Mouse (Mus musculus) neural tube, embryonic 11.5 days (tissue): ENCODE measurements around the gene Aifm2. TPM values are rescaled to one million over a fixed set of nuclear protein-coding genes. Genes with fewer than 3 reads are reported as not detected.

ENCODE experiments used
- ATAC-seq: fragments of 200-750 bp; cut with Nextera tagmentation; 2 replicates; pipeline ENCODE4 v1.8.0; 2017; ENCODE audit warnings: moderate number of reproducible peaks, mild to moderate bottlenecking, moderate TSS enrichment, moderate library complexity; ENCODE audit not compliant: insufficient read depth, low FRiP score, low TSS enrichment
- DNase-seq: peaks from one replicate; pipeline ENCODE4 v3.0.0-alpha.2; 2015; ENCODE audit warnings: low spot score
- H3K27ac ChIP-seq: fragments of 300-500 bp; sonication (generic); 2 replicates; pipeline ENCODE4 v1.5.1; 2014; ENCODE audit warnings: low read depth, mild to moderate bottlenecking, low read length
- H3K27me3 ChIP-seq: fragments of 300-500 bp; sonication (generic); 2 replicates; pipeline ENCODE4 v1.6.1; 2014; ENCODE audit warnings: mild to moderate bottlenecking, low read length, mixed read lengths; ENCODE audit not compliant: control insufficient read depth, insufficient read depth
- H3K36me3 ChIP-seq: fragments of 300-500 bp; sonication (generic); 2 replicates; pipeline ENCODE4 v1.6.1; 2014; ENCODE audit warnings: mild to moderate bottlenecking, low read length, moderate library complexity, mixed read lengths; ENCODE audit not compliant: control insufficient read depth, insufficient read depth
- H3K4me1 ChIP-seq: fragments of 300-500 bp; sonication (generic); 2 replicates; pipeline ENCODE4 v1.6.1; 2014; ENCODE audit warnings: low read length, mixed read lengths; ENCODE audit not compliant: control insufficient read depth, insufficient read depth
- H3K4me2 ChIP-seq: fragments of 300-500 bp; sonication (generic); 2 replicates; pipeline ENCODE4 v1.6.1; 2014; ENCODE audit warnings: low read depth, mild to moderate bottlenecking, moderate library complexity
- H3K4me3 ChIP-seq: fragments of 300-500 bp; sonication (generic); 2 replicates; pipeline ENCODE4 v1.5.1; 2014; ENCODE audit warnings: low read depth, low read length
- H3K9ac ChIP-seq: fragments of 300-500 bp; sonication (generic); 2 replicates; pipeline ENCODE4 v1.6.1; 2014; ENCODE audit warnings: mild to moderate bottlenecking, low read length
- H3K9me3 ChIP-seq: fragments of 300-500 bp; sonication (generic); 2 replicates; pipeline ENCODE4 v1.6.1; 2016; ENCODE audit warnings: low read length; ENCODE audit not compliant: control insufficient read depth
- WGBS: fragments of 180-500 bp; shearing (Covaris S2); extraction: QIAGEN DNeasy Blood & Tissue Kit; methylation state at CpG from one replicate; pipeline ENCODE4 v1.1.7; 2014; 5-methylcytosine and 5-hydroxymethylcytosine counted together
- polyA plus RNA-seq: library from polyadenylated mRNA; unstranded; fragments of >200 nt; fragmentation: Nextera tagmentation; extraction: Ambion mirVana; gene quantifications from 2 replicates; pipeline ENCODE4 v1.2.1, GENCODE M21; 2014

Aifm2 gene
- polyA plus RNA-seq: 11.8 and 12.8 TPM in 2 replicates

DNA sequence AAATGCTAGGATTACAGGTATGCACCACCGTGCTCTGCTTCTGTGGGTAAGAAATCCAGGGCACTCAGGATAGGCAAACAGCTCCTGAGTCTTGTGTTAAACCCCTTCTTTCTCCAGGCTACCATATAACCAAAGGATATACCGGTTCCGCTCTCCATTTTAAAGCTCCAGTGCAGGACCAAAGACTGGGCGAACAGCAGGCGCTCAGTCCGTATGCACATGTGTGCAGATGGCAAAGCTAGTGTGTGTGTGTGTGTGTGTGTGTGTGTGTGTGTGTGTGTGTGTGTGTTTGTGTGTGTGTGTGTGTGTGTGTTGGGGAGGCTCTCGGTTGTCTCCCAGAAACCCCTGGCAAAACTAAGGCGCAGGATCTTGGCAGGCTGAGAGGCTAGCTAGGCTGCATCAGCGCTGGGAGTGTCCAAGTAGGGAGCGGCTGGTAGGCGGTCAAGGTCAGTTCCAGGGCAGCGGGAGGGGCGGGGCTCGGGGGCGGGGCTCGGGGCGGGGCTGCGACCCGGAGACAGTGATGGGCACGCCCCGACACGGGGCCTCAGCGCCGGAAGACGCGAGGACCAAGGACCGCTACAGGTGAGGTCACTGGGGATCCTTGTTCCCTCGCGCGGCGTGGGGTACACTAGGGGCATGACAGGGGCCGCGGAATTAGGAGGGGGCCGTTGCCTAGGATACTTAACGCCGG lies at the start of gene Aifm2:
Gene Aifm2, plus strand, starts transcription at position 493 of the 691 bp plus-strand sequence.
- H3K4me1 ChIP-seq: peaks cover 6% of the 10 kb centered on the region; the same call in 1 of the 2 replicates
- H3K27ac ChIP-seq: no peak within 1 kb of the TSS
- H3K36me3 ChIP-seq: no peaks in the 10 kb centered on the region
- peak within 1 kb of the TSS; percentile 45 for H3K4me3 ChIP-seq
- ATAC-seq (peak; percentile 82), DNase-seq (peak; percentile 72)
- no peaks in the 10 kb centered on the region for H3K9me3 ChIP-seq
- 15% methylated on average over 35 of the region's 36 CpGs for WGBS
- peak within 1 kb of the TSS; percentile 47 for H3K9ac ChIP-seq
- peak within 1 kb of the TSS; percentile 78 for H3K4me2 ChIP-seq
- no peaks in the 10 kb centered on the region for H3K27me3 ChIP-seq

DNA sequence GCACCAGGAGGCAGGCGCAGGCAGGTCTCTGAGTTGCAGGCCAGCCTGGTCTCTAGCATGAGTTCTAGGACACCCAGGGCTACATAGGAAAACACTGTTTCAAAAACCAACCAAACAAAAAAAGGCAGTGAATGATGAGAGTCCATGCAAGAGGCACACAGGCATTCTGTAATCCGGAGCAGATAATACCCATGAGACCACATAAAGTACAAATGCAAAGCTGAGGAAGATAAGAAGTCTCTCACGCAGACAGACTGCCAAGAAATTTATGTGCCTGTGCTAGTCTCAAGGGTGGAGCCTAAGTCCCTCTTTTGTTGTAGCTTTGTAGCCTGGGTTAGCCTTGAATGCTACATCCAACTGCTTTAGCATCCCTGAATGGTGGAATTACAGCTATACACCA lies 49.4 kb upstream of the Aifm2 start:
- Histone ChIP-seq H3K27ac (no peak overlapping the region), H3K36me3 (peaks cover 25% of the 10 kb centered on the region), H3K4me2 (no peak overlapping the region), H3K4me3 (no peak overlapping the region), H3K4me1 (no peaks in the 10 kb centered on the region), H3K9ac (no peak overlapping the region), H3K9me3 (no peaks in the 10 kb centered on the region), H3K27me3 (no peaks in the 10 kb centered on the region)
- DNase-seq (no peak), ATAC-seq (no peak)
- WGBS: 91% methylated on average over 3 of the region's 3 CpGs

DNA sequence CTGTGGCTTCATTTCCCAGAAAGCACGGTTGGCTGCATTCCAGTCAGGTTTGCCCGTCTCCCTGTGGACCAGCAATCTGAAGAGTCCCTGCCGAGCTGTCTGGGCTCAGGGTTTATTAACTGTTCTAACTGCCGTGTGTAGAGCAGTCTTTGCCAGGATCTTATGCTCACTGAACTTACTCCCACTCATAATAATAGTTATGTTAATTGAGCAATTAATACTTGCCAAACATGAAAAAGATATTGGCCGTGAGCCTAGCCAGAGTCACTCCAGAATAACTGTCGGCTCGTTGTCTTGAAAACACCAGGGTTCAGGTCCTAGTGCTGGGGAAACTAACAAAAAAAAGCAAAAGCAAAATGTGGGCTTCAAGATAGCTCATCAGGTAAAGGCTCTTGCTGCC lies 45.8 kb upstream of the Aifm2 start:
- Histone ChIP-seq H3K4me1 (no peaks in the 10 kb centered on the region), H3K4me2 (no peak overlapping the region), H3K27me3 (no peaks in the 10 kb centered on the region), H3K9ac (no peak overlapping the region), H3K9me3 (no peaks in the 10 kb centered on the region), H3K27ac (no peak overlapping the region), H3K36me3 (peaks cover 23% of the 10 kb centered on the region), H3K4me3 (no peak overlapping the region)
- WGBS: 85% methylated on average over 7 of the region's 7 CpGs
- DNase-seq (no peak), ATAC-seq (no peak)

DNA sequence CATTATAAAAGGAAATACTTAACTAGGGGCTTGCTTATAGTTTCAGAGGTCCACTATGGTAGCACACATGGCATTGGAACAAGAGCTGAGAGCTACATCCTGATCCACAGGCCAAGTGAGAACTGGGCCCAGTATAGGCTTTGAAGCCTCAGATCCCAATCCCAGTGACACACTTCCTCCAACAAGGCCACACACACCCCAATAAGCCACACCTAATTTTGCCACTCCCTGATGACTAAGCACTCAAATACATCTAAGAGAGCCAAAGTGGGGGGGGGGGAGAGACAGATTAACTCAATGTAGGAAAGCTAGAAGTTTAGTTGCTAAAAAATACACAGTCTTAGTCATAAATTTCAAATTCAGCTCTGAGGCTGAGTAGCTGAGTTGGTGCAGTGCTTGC lies 45.2 kb upstream of the Aifm2 start:
- Histone ChIP-seq H3K27me3 (no peaks in the 10 kb centered on the region), H3K9me3 (no peaks in the 10 kb centered on the region), H3K27ac (no peak overlapping the region), H3K36me3 (peaks cover 24% of the 10 kb centered on the region), H3K4me2 (no peak overlapping the region), H3K4me1 (no peaks in the 10 kb centered on the region), H3K9ac (no peak overlapping the region), H3K4me3 (no peak overlapping the region)
- no peak for ATAC-seq
- no peak for DNase-seq

DNA sequence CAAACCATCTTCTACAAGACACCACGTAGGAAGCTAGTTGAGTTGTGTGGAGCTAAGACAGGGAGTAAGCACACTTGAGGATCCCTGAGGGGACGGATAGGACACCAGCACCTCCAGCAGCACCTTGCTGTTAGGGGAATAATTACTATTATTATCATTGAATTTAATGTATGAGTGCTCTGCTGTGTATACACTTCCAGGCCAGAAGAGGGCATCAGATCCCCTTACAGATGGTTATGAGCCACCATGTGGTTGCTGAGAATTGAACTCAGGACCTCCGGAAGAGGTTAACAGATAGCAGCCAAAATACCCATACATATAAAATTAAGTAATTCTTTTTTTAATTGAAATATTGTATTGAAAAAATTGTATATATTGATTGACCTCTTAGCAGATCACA lies 44.3 kb upstream of the Aifm2 start:
- H3K36me3 ChIP-seq: peaks cover 24% of the 10 kb centered on the region
- no peak overlapping the region for H3K4me2 ChIP-seq
- H3K4me3 ChIP-seq: no peak overlapping the region
- H3K9me3 ChIP-seq: no peaks in the 10 kb centered on the region
- no peaks in the 10 kb centered on the region for H3K4me1 ChIP-seq
- H3K27ac ChIP-seq: no peak overlapping the region
- no peak overlapping the region for H3K9ac ChIP-seq
- no peaks in the 10 kb centered on the region for H3K27me3 ChIP-seq
- DNase-seq (no peak), ATAC-seq (no peak)
- WGBS: 93% methylated on average over 3 of the region's 3 CpGs

DNA sequence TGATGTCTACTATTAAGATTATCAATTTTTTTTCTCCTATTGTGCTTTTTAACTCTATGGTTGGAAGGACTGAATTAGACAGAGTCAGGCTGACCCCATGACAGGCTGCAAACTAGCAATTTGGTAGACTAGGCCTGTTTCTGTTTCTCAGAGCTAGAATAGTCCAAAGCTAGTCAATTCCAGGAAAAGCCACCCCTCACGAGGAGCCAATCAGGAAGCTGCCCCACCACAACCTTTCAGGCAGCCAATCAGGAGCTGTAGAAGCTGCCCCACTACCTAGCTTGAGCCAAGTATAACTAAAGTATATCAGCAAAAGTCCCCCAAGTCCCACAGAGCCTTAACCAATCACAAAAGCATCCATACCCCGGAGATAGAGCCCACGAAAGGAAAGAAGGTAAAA lies 39.1 kb upstream of the Aifm2 start:
- no peak for DNase-seq
- Histone ChIP-seq H3K4me1 (no peaks in the 10 kb centered on the region; the same call in 1 of the 2 replicates), H3K36me3 (peaks cover 6% of the 10 kb centered on the region; the same call in 1 of the 2 replicates), H3K9me3 (no peaks in the 10 kb centered on the region), H3K27ac (no peak overlapping the region), H3K4me3 (no peak overlapping the region), H3K9ac (no peak overlapping the region), H3K27me3 (no peaks in the 10 kb centered on the region), H3K4me2 (no peak overlapping the region)
- no peak for ATAC-seq
- WGBS: 80% methylated on average over 3 of the region's 3 CpGs

DNA sequence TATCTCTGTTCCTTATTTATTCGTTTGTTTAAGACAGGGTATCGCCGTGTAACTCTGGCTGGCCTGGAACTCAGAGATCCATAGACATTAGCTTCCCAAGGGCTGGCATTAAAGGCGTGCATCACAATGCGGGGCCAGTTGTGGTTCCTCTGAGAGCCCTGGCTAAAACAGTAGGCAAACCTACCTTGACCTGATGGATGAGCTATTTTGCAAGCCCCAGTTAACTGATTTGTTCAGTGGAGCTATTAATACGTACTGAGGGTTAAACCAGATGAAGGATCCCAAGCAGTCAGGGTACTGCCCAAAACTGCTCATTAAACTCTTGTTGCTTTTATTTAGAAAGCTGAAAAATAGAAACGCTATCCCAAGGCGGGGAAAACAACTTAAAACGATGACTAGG lies 35.5 kb upstream of the Aifm2 start:
- H3K27ac ChIP-seq: no peak overlapping the region
- WGBS: 37% methylated on average over 9 of the region's 9 CpGs

DNA sequence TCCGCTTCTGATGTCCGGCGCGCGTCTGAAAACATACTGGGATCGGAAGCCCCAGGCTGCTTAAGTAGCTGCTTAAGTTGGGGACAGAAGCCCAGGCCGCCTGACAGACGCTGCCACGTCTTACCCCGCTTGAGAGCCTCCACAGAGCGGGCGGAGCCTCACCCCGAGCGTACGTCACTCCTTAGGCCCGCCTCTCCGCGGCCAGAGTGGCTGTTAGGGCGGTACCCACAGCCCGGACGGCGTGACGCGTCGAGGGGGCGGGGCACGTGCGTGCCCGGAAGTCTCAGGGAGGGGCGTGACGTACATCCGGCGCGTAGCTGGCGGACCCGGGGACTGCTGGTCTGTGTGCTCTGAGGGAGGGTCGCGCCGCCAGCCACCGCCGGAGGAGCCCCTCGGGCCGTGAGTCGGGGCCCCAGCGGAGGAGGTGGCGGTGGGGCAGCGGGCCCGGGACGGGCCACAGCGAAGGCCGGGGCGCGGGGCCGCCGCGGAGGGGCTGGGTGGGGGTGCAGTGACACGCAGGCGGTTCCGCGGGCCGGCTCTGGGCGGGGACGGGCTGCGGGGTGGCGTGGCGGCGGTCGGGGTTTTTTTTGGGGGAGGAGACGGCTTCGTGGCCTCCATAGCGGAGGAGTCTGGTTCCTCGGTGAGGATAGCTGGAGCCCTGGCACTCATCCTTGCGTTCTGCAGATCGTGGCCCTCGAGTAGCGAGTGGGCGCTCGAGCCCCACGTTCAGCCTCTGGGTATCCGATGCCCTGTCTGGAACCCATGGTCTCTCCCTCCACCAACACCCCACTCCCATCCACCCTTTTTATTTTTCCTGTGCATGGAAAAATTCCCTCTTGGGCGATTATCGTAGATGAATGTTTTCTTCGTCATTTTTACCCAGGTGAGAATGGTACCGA lies 34.8 kb upstream of the Aifm2 start, which contains the start of gene Sar1a:
Gene Sar1a, plus strand, starts transcription at position 285 of the 899 bp plus-strand sequence.
- Histone ChIP-seq H3K27me3 (no peaks in the 10 kb centered on the region), H3K4me1 (peaks cover 4% of the 10 kb centered on the region)
- under 1% methylated on average over 74 of the region's 84 CpGs for WGBS

More for the DNA sequence above, 35.5 kb upstream of the Aifm2 start:
- peaks cover 4% of the 10 kb centered on the region for H3K4me1 ChIP-seq
- H3K9ac ChIP-seq: peak overlapping the region; percentile 45
- DNase-seq: no peak
- peak overlapping the region; percentile 54 for H3K4me2 ChIP-seq
- no peaks in the 10 kb centered on the region for H3K27me3 ChIP-seq
- ATAC-seq: no peak
- no peaks in the 10 kb centered on the region for H3K9me3 ChIP-seq
- peak overlapping the region; percentile 99 for H3K4me3 ChIP-seq
- H3K36me3 ChIP-seq: peaks cover 2% of the 10 kb centered on the region; the same call in 1 of the 2 replicates

More for the DNA sequence above, 34.8 kb upstream of the Aifm2 start, which contains the start of gene Sar1a:
- H3K9me3 ChIP-seq: no peaks in the 10 kb centered on the region
- H3K4me2 ChIP-seq: peak within 1 kb of the TSS; percentile 92
- 0 out of 2 replicates have a peak within 1 kb of the TSS, but pooled peaks have one; percentile 39 for H3K27ac ChIP-seq
- no peaks in the 10 kb centered on the region for H3K36me3 ChIP-seq
- peak within 1 kb of the TSS; percentile 99 for H3K4me3 ChIP-seq
- ATAC-seq (peak; percentile 100), DNase-seq (peak; percentile 99)
- peak within 1 kb of the TSS; percentile 92 for H3K9ac ChIP-seq
